Mouse (Mus musculus) intestine, postnatal 0 days (tissue): ENCODE results near the gene Lmod2. TPM values are rescaled to one million over a fixed set of nuclear protein-coding genes. Genes with fewer than 3 reads are reported as not detected.

Source experiments
- ATAC-seq: fragments of 200-750 bp; cut with Nextera tagmentation; 2 replicates; pipeline ENCODE4 v1.8.0; 2017; ENCODE audit warnings: mild to moderate bottlenecking, moderate TSS enrichment, moderate library complexity
- H3K27ac ChIP-seq: fragments of 300-500 bp; sonication (generic); 2 replicates; pipeline ENCODE4 v1.5.1; 2014; ENCODE audit warnings: mild to moderate bottlenecking, low read depth, low read length, moderate library complexity
- H3K27me3 ChIP-seq: fragments of 300-500 bp; sonication (generic); replicated peaks from 2 replicates; pipeline ENCODE4 v1.6.1; 2014; ENCODE audit warnings: low read length, mixed read lengths; ENCODE audit not compliant: control insufficient read depth, insufficient read depth
- H3K36me3 ChIP-seq: fragments of 300-500 bp; sonication (generic); 2 replicates; pipeline ENCODE4 v1.6.1; 2014; ENCODE audit warnings: mild to moderate bottlenecking, moderate library complexity; ENCODE audit not compliant: control insufficient read depth, insufficient read depth
- H3K4me1 ChIP-seq: fragments of 300-500 bp; sonication (generic); replicated peaks from 2 replicates; pipeline ENCODE4 v1.6.1; 2014; ENCODE audit warnings: antibody characterized with exemption, low read length, mixed read lengths; ENCODE audit not compliant: control insufficient read depth, insufficient read depth
- H3K4me2 ChIP-seq: fragments of 300-500 bp; sonication (generic); replicated peaks from 2 replicates; pipeline ENCODE4 v1.6.1; 2014; ENCODE audit warnings: low read depth, mild to moderate bottlenecking, moderate library complexity
- H3K4me3 ChIP-seq: fragments of 300-500 bp; sonication (generic); 2 replicates; pipeline ENCODE4 v1.5.1; 2014; ENCODE audit warnings: low read depth, low read length
- H3K9ac ChIP-seq: fragments of 300-500 bp; sonication (generic); 2 replicates; pipeline ENCODE4 v1.6.1; 2014; ENCODE audit warnings: mild to moderate bottlenecking, low read depth, low read length
- H3K9me3 ChIP-seq: fragments of 300-500 bp; sonication (generic); 2 replicates; pipeline ENCODE4 v1.6.1; 2016; ENCODE audit warnings: mixed run types; ENCODE audit not compliant: control insufficient read depth
- CTCF ChIP-seq: sonication (generic); IDR thresholded peaks from 2 replicates; pipeline ENCODE4 v1.5.1; 2016; ENCODE audit warnings: low read depth, mild to moderate bottlenecking, control low read depth, antibody characterized with exemption, moderate library complexity
- WGBS: fragments of 180-500 bp; shearing (Covaris S2); extraction: QIAGEN DNeasy Blood & Tissue Kit; methylation state at CpG from one replicate; pipeline ENCODE4 v1.1.7; 2014; 5-methylcytosine and 5-hydroxymethylcytosine counted together
- polyA plus RNA-seq: library from polyadenylated mRNA; unstranded; fragments of >200 nt; fragmentation: Nextera tagmentation; extraction: Ambion mirVana; gene quantifications from 2 replicates; pipeline ENCODE4 v1.2.1, GENCODE M21; 2015

Gene Lmod2
- polyA plus RNA-seq, 1 experiment from 2014 or later, result not detected

DNA sequence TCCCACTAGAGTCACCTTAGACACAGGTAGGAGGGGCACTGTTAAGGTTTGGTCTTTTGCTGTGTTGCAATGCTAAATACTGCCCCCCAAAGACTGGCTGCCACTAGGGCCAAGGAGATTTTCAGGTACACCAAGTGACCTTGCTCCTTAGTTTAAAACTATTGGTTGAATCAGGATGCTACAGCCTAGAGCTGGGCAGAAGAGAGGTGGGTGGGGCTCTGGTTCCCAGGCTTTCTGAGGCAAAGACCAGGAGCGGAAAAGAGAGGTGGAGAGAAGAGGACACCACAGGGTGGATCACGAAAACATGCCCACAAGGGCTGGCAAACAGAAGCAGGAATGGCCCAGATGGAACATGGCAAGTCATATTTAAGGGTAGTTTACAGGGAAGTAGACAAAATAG is 44.6 kb downstream of the Lmod2 start:
- 87% methylated on average over 2 of the region's 2 CpGs for WGBS
- H3K36me3 ChIP-seq, result peaks cover 4% of the 10 kb centered on the region; the same call in 1 of the 2 replicates

GRCm38 (mm10) chr6:24642960-24643359 is 45.4 kb downstream of the Lmod2 start:
- no peak for ATAC-seq
- no peak overlapping the region for H3K4me3 ChIP-seq
- H3K27me3 ChIP-seq, result no peaks in the 10 kb centered on the region
- no peaks in the 10 kb centered on the region for H3K4me1 ChIP-seq
- H3K27ac ChIP-seq, result no peak overlapping the region
- H3K36me3 ChIP-seq, result peaks cover 4% of the 10 kb centered on the region; the same call in 1 of the 2 replicates
- 87% methylated on average over 3 of the region's 3 CpGs for WGBS
- TF ChIP-seq CTCF, result no peak
- no peak overlapping the region for H3K4me2 ChIP-seq
- H3K9ac ChIP-seq, result no peak overlapping the region
- H3K9me3 ChIP-seq, result no peaks in the 10 kb centered on the region

More for the DNA sequence above, 44.6 kb downstream of the Lmod2 start:
- H3K4me1 ChIP-seq, result no peaks in the 10 kb centered on the region
- no peak for ATAC-seq
- H3K4me3 ChIP-seq, result no peak overlapping the region
- H3K9me3 ChIP-seq, result no peaks in the 10 kb centered on the region
- no peaks in the 10 kb centered on the region for H3K27me3 ChIP-seq
- H3K4me2 ChIP-seq, result no peak overlapping the region
- no peak overlapping the region for H3K27ac ChIP-seq
- TF ChIP-seq CTCF, result no peak
- H3K9ac ChIP-seq, result no peak overlapping the region

GRCm38 (mm10) chr6:24645346-24646053 is 47.9 kb downstream of the Lmod2 start:
- no peaks in the 10 kb centered on the region for H3K9me3 ChIP-seq
- H3K36me3 ChIP-seq, result peaks cover 4% of the 10 kb centered on the region; the same call in 1 of the 2 replicates
- H3K27me3 ChIP-seq, result no peaks in the 10 kb centered on the region
- ATAC-seq, result no peak
- H3K27ac ChIP-seq, result no peak overlapping the region
- no peak overlapping the region for H3K4me2 ChIP-seq
- no peak overlapping the region for H3K9ac ChIP-seq
- TF ChIP-seq CTCF, result no peak
- no peaks in the 10 kb centered on the region for H3K4me1 ChIP-seq
- 88% methylated on average over 6 of the region's 6 CpGs for WGBS
- H3K4me3 ChIP-seq, result no peak overlapping the region

DNA sequence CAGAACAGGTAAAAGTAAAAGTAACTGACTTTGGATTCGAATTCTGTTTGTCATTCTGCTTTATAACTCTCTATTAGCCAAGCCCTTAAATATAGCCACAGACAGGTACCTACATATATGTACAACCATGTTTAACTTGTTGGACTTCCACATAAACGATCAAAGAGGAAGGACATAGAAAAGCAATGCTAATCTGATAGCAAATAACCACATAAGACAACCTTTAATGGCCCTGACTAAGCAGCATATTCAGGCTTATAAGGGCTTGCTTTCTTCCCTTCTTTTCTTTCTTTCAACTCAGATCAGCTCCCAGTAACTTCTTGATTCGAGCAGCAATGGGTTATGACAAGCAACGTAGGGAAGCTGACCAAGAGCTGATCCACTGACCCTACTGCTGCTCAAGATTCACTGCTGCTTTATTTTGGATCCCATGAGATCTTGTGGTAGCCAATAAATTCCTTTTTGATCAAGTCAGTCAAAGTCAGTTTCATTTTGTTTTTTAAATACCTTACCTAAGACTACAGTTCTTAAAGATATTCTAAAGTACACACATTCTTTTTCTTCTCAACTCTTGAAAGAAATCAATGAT is 49.6 kb downstream of the Lmod2 start:
- Histone ChIP-seq H3K4me2 (no peak overlapping the region), H3K4me3 (no peak overlapping the region), H3K36me3 (peaks cover 4% of the 10 kb centered on the region; the same call in 1 of the 2 replicates), H3K9ac (no peak overlapping the region), H3K27me3 (no peaks in the 10 kb centered on the region), H3K27ac (no peak overlapping the region), H3K9me3 (no peaks in the 10 kb centered on the region), H3K4me1 (no peaks in the 10 kb centered on the region)
- no peak for TF ChIP-seq CTCF
- no peak for ATAC-seq
- 68% methylated on average over 4 of the region's 4 CpGs for WGBS

DNA sequence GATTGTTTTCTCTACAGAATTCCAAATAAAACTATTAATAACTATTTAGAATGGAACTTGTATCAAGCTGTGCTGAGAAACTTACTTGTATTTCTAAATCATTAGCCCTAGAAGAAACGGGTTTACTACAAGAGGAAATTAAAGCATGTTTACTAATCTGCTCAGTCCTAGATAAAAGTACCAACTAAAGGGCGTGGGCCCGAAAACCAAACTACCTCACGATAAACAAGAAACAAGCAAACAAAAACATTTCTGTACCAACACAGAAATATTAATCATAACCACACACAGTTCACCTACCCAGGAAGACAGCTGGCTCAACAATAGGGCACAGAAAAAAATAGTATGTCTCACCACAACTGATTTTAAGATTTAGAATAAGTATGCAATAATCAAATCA is 50.8 kb downstream of the Lmod2 start:
- Histone ChIP-seq H3K4me2 (no peak overlapping the region), H3K27me3 (no peaks in the 10 kb centered on the region), H3K9ac (no peak overlapping the region), H3K36me3 (peaks cover 4% of the 10 kb centered on the region; the same call in 1 of the 2 replicates), H3K4me3 (no peak overlapping the region), H3K27ac (no peak overlapping the region), H3K9me3 (no peaks in the 10 kb centered on the region), H3K4me1 (no peaks in the 10 kb centered on the region)
- 77% methylated on average over 4 of the region's 4 CpGs for whole genome bisulfite sequencing
- no peak for ATAC-seq
- TF ChIP-seq CTCF, result no peak

- Histone ChIP-seq H3K4me2 (no peak overlapping the region), H3K36me3 (no peaks in the 10 kb centered on the region), H3K4me3 (no peak overlapping the region), H3K27me3 (no peaks in the 10 kb centered on the region), H3K9ac (no peak overlapping the region), H3K9me3 (no peaks in the 10 kb centered on the region), H3K4me1 (no peaks in the 10 kb centered on the region), H3K27ac (no peak overlapping the region)
- ATAC-seq, result no peak
- TF ChIP-seq CTCF, result no peak
- 72% methylated on average over 3 of the region's 3 CpGs for WGBS
Measured at GRCm38 (mm10) chr6:24650719-24651118, 53.2 kb downstream of the Lmod2 start.
